Mouse (Mus musculus) ES-CJ7 (cell line): Measurements from ENCODE around the gene Btbd18.

ENCODE experiments used
- DNase-seq: peaks from one replicate; pipeline ENCODE4 v3.0.0; 2011; ENCODE audit warnings: low read depth, low spot score

Btbd18 gene

GRCm38 (mm10) chr2:84658806-84659205 lies at the start of gene Btbd18:
Gene Btbd18 (plus strand): TSS chr2:84659079.
- peak; percentile 64 for DNase-seq

GRCm38 (mm10) chr2:84612764-84613163 lies 46.1 kb upstream of the Btbd18 start:
- no peak for DNase-seq

GRCm38 (mm10) chr2:84617637-84618515 lies 41.0 kb upstream of the Btbd18 start:
- peak; percentile 65 for DNase-seq

GRCm38 (mm10) chr2:84618914-84619313 lies 40.0 kb upstream of the Btbd18 start:
- DNase-seq = no peak

- no peak for DNase-seq
Observed at GRCm38 (mm10) chr2:84619646-84620340, 39.1 kb upstream of the Btbd18 start.

GRCm38 (mm10) chr2:84622668-84623067 lies 36.2 kb upstream of the Btbd18 start:
- DNase-seq = peak; percentile 13

- DNase-seq = no peak
Observed at GRCm38 (mm10) chr2:84623428-84624119, 35.3 kb upstream of the Btbd18 start.

- DNase-seq = peak; percentile 16
Observed at GRCm38 (mm10) chr2:84624201-84624600, 34.7 kb upstream of the Btbd18 start.

GRCm38 (mm10) chr2:84626366-84626975 lies 32.4 kb upstream of the Btbd18 start:
- DNase-seq = no peak

- no peak for DNase-seq
Observed at GRCm38 (mm10) chr2:84627036-84627435, 31.8 kb upstream of the Btbd18 start.

GRCm38 (mm10) chr2:84632001-84632400 lies 26.9 kb upstream of the Btbd18 start:
- DNase-seq = no peak

GRCm38 (mm10) chr2:84632999-84633398 lies 25.9 kb upstream of the Btbd18 start:
- peak; percentile 56 for DNase-seq

GRCm38 (mm10) chr2:84634006-84634405 lies 24.9 kb upstream of the Btbd18 start:
- DNase-seq = no peak

- DNase-seq = no peak
Observed at GRCm38 (mm10) chr2:84634934-84635482, 23.9 kb upstream of the Btbd18 start.

GRCm38 (mm10) chr2:84635611-84636010 lies 23.3 kb upstream of the Btbd18 start:
- peak; percentile 75 for DNase-seq

- no peak for DNase-seq
Observed at GRCm38 (mm10) chr2:84636231-84636741, 22.6 kb upstream of the Btbd18 start.

- DNase-seq = no peak
Observed at GRCm38 (mm10) chr2:84637452-84638165, 21.3 kb upstream of the Btbd18 start.

- DNase-seq = no peak
Observed at GRCm38 (mm10) chr2:84638428-84639220, 20.3 kb upstream of the Btbd18 start.

- DNase-seq = no peak
Observed at GRCm38 (mm10) chr2:84640833-84641232, 18.0 kb upstream of the Btbd18 start.

GRCm38 (mm10) chr2:84646138-84646537 lies 12.7 kb upstream of the Btbd18 start:
- no peak for DNase-seq
